In the genomic region with DNA sequence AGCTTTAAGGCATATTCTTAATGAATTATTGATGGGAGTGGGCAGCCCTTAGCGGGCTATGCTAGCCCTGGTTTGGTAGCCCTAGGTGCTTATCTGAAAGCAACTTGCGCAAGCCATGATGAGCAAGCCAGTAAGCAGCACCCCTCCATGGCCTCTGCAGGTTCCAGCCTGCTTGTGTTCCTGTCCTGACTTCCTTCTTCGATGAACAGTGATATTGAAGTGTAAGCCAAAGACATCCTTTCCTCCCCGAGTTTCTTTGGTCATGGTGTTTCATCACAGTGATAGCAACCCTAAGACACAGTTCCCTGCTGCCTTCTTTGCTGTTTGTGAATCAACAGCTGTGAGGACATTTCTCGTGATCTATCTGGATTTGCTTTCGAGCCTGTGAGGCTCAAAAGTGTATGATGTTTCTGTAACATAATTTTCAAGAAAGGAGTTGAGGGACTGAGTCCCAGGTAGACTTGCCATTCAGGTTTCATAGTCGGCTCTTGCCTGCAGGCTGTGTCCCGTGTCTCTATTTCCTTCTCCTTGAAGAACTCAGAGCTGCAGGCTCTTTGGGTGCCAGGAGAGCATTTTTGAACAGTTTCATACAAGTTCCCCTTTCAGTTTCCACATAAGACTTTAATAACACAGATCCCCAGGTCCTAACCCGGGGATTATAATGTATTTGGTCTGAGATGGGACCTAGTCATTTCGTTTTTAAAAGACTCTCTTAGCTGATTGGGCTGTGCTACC, we compare ENCODE assay signal across 29 mouse cellular contexts. TPM values are rescaled to one million over a fixed set of nuclear protein-coding genes. Genes with fewer than 3 reads are reported as not detected.
DNase-seq lines count a peak whose midpoint lies in the region; ATAC-seq lines count a peak whose summit lies in the region.
"Had no signal": no experiment of that assay in that cellular context is flagged by ENCODE, and none has a peak within 500 bp of the region (broad histone marks: within the 10 kb centered on the region; RNA-seq: fewer than 3 reads in every experiment).

No protein-coding gene starts in this region.

- H3K4me3 ChIP-seq in hindbrain, embryonic 10.5 days, result no peak overlapping the region
- no peak overlapping the region for H3K4me3 ChIP-seq in hindbrain, embryonic 14.5 days (replicated peaks; ENCODE audit: low read length)
- H3K4me3 ChIP-seq: embryonic facial prominence, embryonic 10.5 days; embryonic facial prominence, embryonic 13.5 days; erythroblast, embryonic 14.5 days; forebrain, embryonic 10.5 days; forebrain, embryonic 13.5 days; heart, adult 2 months; heart, embryonic 10.5 days; heart, embryonic 13.5 days; hindbrain, embryonic 13.5 days had no signal

- H3K4me1 ChIP-seq in hindbrain, embryonic 10.5 days (replicated peaks), result peaks cover 65% of the 10 kb centered on the region
- peaks cover 16% of the 10 kb centered on the region for H3K4me1 ChIP-seq in hindbrain, embryonic 14.5 days (replicated peaks; ENCODE audit: control insufficient read depth, insufficient read depth, low read length)
- H3K4me1 ChIP-seq: heart, embryonic 13.5 days had no signal

- no peak for DNase-seq in hindbrain, embryonic 10.5 days (ENCODE audit: low spot score)
- no peak for DNase-seq in hindbrain, embryonic 14.5 days (ENCODE audit: low spot score)
- peak; percentile 68 for DNase-seq in gonadal fat pad, adult 2 months (ENCODE audit: low read depth)
- DNase-seq in left cerebral cortex, postnatal 25 days (ENCODE audit: low spot score in 2 of 2), result no peak
- no peak for DNase-seq in thymus, postnatal 25 days
- DNase-seq: adrenal gland, adult 8-10 months; adrenal gland, postnatal 25 days; cerebellum, adult 18-20 months; cerebellum, adult 9-11 months; cerebellum, postnatal 25 days; embryo, embryonic 11 days; gastrocnemius, postnatal 14 days; heart, adult 2 months; heart, postnatal 14 days; heart, postnatal 4 days had no signal

- H3K9ac ChIP-seq in hindbrain, embryonic 14.5 days, result no peak overlapping the region
- H3K9ac ChIP-seq: embryonic facial prominence, embryonic 13.5 days; forebrain, embryonic 13.5 days; heart, embryonic 13.5 days; hindbrain, embryonic 13.5 days had no signal

- no peak overlapping the region for H3K4me2 ChIP-seq in hindbrain, embryonic 14.5 days (replicated peaks)
- H3K4me2 ChIP-seq: embryonic facial prominence, embryonic 13.5 days; forebrain, embryonic 13.5 days; heart, embryonic 13.5 days; hindbrain, embryonic 13.5 days had no signal

- WGBS in hindbrain, embryonic 10.5 days, result 90% methylated on average over 10 of the region's 10 CpGs
- WGBS in hindbrain, embryonic 14.5 days, result 86% methylated on average over 10 of the region's 10 CpGs

- no peak for ATAC-seq in hindbrain, embryonic 14.5 days (ENCODE audit: low FRiP score)
- ATAC-seq in megakaryocyte, adult 5-6 weeks (ENCODE audit: poor library complexity, severe bottlenecking), result peak; percentile 63
- ATAC-seq: activated CD4-positive, CD25-positive, alpha-beta regulatory T cell, adult 4 months; forebrain, embryonic 13.5 days; forebrain, embryonic 16.5 days; hindbrain, postnatal 0 days; inflammation-experienced regulatory T-cells, adult 6 months; intestine, embryonic 16.5 days had no signal

- intact Hi-C loops in left cerebral cortex, postnatal 25 days (cut with DNase I), result no loop called here

- H3K27me3 ChIP-seq in hindbrain, embryonic 10.5 days (ENCODE audit: insufficient read depth, poor library complexity, severe bottlenecking), result no peaks in the 10 kb centered on the region
- H3K27me3 ChIP-seq in hindbrain, embryonic 14.5 days (ENCODE audit: control insufficient read depth, insufficient read depth, low read length), result no peaks in the 10 kb centered on the region
- H3K27me3 ChIP-seq: embryonic facial prominence, embryonic 13.5 days; forebrain, embryonic 13.5 days; hindbrain, embryonic 13.5 days had no signal

- H3K27ac ChIP-seq in hindbrain, embryonic 10.5 days, result 0 out of 2 replicates have a peak overlapping the region, but pooled peaks have one; percentile 8
- no peak overlapping the region for H3K27ac ChIP-seq in hindbrain, embryonic 14.5 days
- H3K27ac ChIP-seq: embryonic facial prominence, embryonic 10.5 days; embryonic facial prominence, embryonic 13.5 days; forebrain, embryonic 10.5 days; forebrain, embryonic 13.5 days; heart, adult 2 months; heart, embryonic 10.5 days; heart, embryonic 13.5 days; hindbrain, embryonic 13.5 days; hindbrain, postnatal 0 days had no signal

- no peaks in the 10 kb centered on the region for H3K9me3 ChIP-seq in hindbrain, embryonic 10.5 days
- H3K9me3 ChIP-seq in hindbrain, embryonic 14.5 days (ENCODE audit: control insufficient read depth, low read length), result no peaks in the 10 kb centered on the region
- H3K9me3 ChIP-seq: embryonic facial prominence, embryonic 10.5 days; embryonic facial prominence, embryonic 13.5 days; forebrain, embryonic 10.5 days; forebrain, embryonic 13.5 days; heart, embryonic 10.5 days; heart, embryonic 13.5 days; hindbrain, embryonic 13.5 days had no signal

- H3K36me3 ChIP-seq in hindbrain, embryonic 10.5 days, result peaks cover 13% of the 10 kb centered on the region
- no peaks in the 10 kb centered on the region for H3K36me3 ChIP-seq in hindbrain, embryonic 14.5 days (replicated peaks; ENCODE audit: control insufficient read depth, insufficient read depth)
- H3K36me3 ChIP-seq: embryonic facial prominence, embryonic 13.5 days; heart, embryonic 10.5 days; heart, embryonic 13.5 days; hindbrain, embryonic 13.5 days had no signal

RNA-seq across cellular contexts. Expression of a gene that starts 8.1 kb away (rescaled TPM):
- 19.1 and 25.8 TPM in 2 replicates for polyA plus RNA-seq in hindbrain, embryonic 10.5 days (2016; fragmentation: Nextera tagmentation; extraction: Ambion mirVana)
- 10.5 and 15.4 TPM in 2 replicates for polyA plus RNA-seq in hindbrain, embryonic 14.5 days (2014; fragmentation: Nextera tagmentation; extraction: Ambion mirVana)
- polyA plus RNA-seq in gonadal fat pad, adult 2 months (2012; rRNA removed), result 17.7 and 18.9 TPM in 2 replicates
- total RNA-seq in megakaryocyte, adult 5-6 weeks (2015), result not detected in 2 replicates
- total RNA-seq in megakaryocyte, adult 5-6 weeks (2017), result not detected in 2 replicates
- total RNA-seq in left cerebral cortex, postnatal 25 days (2021), result 1 to 10 TPM; 5.2 to 5.5 TPM
- polyA plus RNA-seq: activated CD4-positive, CD25-positive, alpha-beta regulatory T cell, adult 4 months; erythroblast, embryonic 14.5 days; inflammation-experienced regulatory T-cells, adult 6 months had no signal
